ENCODE assay signal across 16 mouse cellular contexts in the genomic region with DNA sequence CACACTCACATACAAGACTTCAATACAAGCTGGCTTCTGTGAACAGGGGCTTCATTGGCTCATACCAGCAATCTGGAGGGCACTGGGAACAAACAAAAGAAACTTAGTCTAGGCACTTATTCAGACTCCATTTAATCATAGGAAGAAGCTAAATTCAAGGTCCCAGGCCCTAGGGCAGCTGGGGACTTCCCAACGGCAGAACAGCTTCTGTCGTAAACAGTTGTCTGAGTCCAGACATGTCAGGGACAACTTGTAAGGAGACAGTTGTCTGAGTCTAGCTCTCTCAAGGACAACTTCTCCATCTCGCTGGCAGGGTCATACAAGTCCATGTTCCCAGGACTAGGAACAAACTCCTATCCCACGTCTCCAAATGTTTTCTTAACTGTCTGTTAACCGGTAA. TPM values are rescaled to one million over a fixed set of nuclear protein-coding genes. Genes with fewer than 3 reads are reported as not detected.
DNase-seq lines count a peak whose midpoint lies in the region.
"Had no signal": no experiment of that assay in that cellular context is flagged by ENCODE, and none has a peak within 500 bp of the region (broad histone marks: within the 10 kb centered on the region; RNA-seq: fewer than 3 reads in every experiment).

No protein-coding gene starts in this region.

- peak; percentile 49 for DNase-seq in adrenal gland, adult 8-10 months
- no peak for DNase-seq in adrenal gland, adult 18-20 months (ENCODE audit: low spot score in 2 of 2)
- peak; percentile 30 for DNase-seq in testis, postnatal 14 days (ENCODE audit: low spot score)
- no peak for DNase-seq in testis, postnatal 10 days (ENCODE audit: low spot score)
- DNase-seq in adrenal gland, postnatal 36 days = peak; percentile 50 to 51
- no peak for DNase-seq in heart, postnatal 14 days
- DNase-seq: cerebellum, adult 11 months; cerebellum, adult 2 months; cerebellum, adult 9-11 months; cerebellum, postnatal 25 days; forebrain, postnatal 0 days; gastrocnemius, postnatal 36 days; heart, adult 2 months had no signal

- intact Hi-C loops in heart, postnatal 14 days (cut with DNase I) = no loop called here

RNA-seq across cellular contexts. Expression of a gene that starts 2.8 kb away (rescaled TPM):
- total RNA-seq in adrenal gland, adult 8-10 months (2022) = 10 to 100 TPM; 55.6 to 62.9 (median 59.5) TPM
- total RNA-seq in adrenal gland, adult 18-20 months (2021) = 10 to 100 TPM; 41.4 to 48.1 TPM
- 10 to 100 TPM; 44.2 to 65.8 TPM for total RNA-seq in adrenal gland, postnatal 36 days (2021)
- total RNA-seq in heart, postnatal 14 days (2021) = 10 to 100 TPM; 80.5 to 80.8 TPM

RNA-seq across cellular contexts. Expression of a gene that starts 50.3 kb away (rescaled TPM):
- 1 to 10 TPM; 1.5 to 3.9 (median 2.1) TPM for total RNA-seq in adrenal gland, adult 8-10 months (2022)
- total RNA-seq in adrenal gland, adult 18-20 months (2021) = 1 to 10 TPM; 1.3 to 2.5 TPM
- total RNA-seq in adrenal gland, postnatal 36 days (2021) = 1 to 10 TPM; 1.3 to 2.9 TPM
- total RNA-seq in heart, postnatal 14 days (2021) = 1 to 10 TPM; 1.1 to 1.2 TPM
- total RNA-seq: common myeloid progenitor, adult 5-6 weeks; granulocyte monocyte progenitor cell, adult 5-6 weeks; MEL had no signal

Comparison
In these comparisons a context has a peak if more than half of its experiments do, and no peak if none do; other contexts are left out.
1. DNase-seq: peak in adrenal gland, adult 8-10 months (single experiment), testis, postnatal 14 days (single experiment) and adrenal gland, postnatal 36 days (2 of 2); none in adrenal gland, adult 18-20 months (0 of 2), testis, postnatal 10 days (single experiment) and heart, postnatal 14 days (0 of 2).